Mouse (Mus musculus) heart, postnatal 0 days (tissue): ENCODE data around the gene Rora.

Experiments
- CTCF ChIP-seq: IDR thresholded peaks from 2 replicates; pipeline ENCODE4 v1.5.1; 2016; ENCODE audit warnings: antibody characterized with exemption, control low read depth, low read depth
- EP300 ChIP-seq: IDR thresholded peaks from 2 replicates; pipeline ENCODE4 v1.6.1; 2016; ENCODE audit warnings: antibody characterized with exemption, low read depth

DNA sequence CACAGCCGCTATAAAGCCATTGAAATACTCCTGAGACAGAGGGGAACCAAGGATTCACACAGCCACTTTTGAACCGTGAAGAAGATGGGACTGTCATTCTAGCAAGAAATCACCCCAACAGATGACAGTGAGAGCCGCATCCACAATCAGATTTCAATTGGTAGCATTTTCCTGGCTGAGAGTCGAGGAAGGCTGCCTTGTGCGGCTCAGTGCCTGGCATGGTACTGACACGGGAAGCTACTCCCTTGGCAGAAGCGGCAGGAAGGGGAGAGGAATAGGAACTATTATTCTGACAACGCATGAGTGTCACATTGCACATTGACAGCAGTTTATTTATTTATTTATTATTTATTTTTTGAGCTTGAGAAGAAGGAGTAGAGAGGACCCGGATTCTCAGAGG is 65.7 kb downstream of the Rora start:
- TF ChIP-seq CTCF (no peak), EP300 (no peak)
